Mouse (Mus musculus): ENCODE measurements around the gene Gtpbp1.
A peak's percentile ranks its signal among the peaks of the same experiment; 100 is the strongest.

Gene Gtpbp1

GRCm38 (mm10) chr15:79685141-79685641 lies 5.5 kb upstream of the Gtpbp1 start:
- no peak for DNase-seq (ENCODE audit: low spot score)

DNA sequence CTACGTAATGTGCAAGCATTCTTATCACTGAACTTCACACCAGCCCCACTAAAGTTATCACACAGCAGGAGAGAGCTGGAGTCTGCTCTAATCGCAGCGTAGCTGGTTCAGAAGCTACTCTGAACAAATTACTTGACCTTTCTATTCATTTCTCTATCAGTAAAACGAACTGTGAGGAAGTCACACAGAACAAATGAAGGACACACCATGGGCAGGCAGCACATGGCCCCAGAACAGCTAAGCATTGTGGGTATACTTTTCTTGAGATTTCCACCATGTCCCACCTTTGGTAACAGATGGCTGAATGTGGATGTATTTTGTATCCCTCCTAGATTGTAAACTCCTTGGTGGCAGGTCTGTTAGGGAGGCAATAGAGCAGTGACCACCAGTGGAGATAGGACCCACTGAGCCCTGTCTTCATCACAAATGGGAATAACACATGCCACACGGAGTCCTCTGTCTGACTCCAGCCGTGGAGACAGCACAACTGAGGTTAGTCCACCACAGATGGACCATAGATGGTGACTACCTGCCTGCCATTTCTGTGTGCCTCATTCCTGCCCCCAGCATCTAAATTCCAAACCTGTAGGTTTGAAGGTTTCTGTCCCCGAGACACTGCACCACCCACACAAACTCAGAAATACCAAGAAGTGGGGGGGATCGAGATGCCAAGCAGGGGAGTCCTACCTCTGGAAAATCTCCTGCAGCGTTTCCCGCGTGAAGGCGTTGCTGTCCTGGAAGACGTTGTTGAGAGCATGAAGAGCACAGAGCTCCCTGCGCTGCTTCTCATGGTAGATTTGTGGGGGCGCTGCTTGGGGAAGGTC lies 4.4 kb upstream of the Gtpbp1 start:
- DNase-seq (ENCODE audit: low spot score) = no peak

- DNase-seq (ENCODE audit: low spot score) = no peak
Observed at GRCm38 (mm10) chr15:79687175-79687574, 3.5 kb upstream of the Gtpbp1 start.

DNA sequence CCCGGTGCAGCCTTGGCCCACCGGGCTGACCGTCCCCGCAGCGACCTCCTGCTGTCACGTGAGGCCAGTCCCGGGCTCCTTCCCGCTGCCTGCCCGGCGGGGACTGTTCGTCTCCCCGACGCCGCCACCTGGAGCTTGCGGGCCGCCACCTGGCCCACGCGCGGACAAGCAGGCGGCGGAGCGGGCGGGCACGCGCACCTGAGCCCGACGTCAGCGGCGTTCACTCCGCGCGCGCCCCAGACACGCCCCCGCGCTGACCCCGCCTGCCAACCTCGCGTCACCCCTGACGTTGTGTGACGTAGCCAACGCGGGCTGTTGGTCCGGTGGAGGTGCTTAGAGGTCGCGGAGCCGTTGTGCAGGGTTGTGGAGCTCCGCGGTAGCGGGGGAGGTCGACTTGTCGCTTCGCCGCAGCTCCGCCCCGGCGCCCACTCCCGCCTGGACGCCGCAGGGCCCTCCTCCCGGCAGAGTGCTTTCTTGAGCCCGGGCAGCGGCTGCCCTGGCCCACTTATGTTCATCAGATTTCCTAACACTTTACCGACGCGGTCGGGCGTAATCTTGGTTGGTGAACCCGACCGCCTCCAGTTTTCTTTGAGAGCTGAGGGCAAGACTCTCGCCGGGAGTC lies 2.9 kb upstream of the Gtpbp1 start, which contains the start of gene Josd1:
Gene Josd1, minus strand, starts transcription at position 274 of the 622 bp plus-strand sequence.
- DNase-seq (ENCODE audit: low spot score) = peak; percentile 91

- no peak for DNase-seq (ENCODE audit: low spot score)
Observed at GRCm38 (mm10) chr15:79688268-79688956, 2.2 kb upstream of the Gtpbp1 start.

GRCm38 (mm10) chr15:79689662-79690425 lies 801 bp upstream of the Gtpbp1 start:
- DNase-seq (ENCODE audit: low spot score) = no peak

DNA sequence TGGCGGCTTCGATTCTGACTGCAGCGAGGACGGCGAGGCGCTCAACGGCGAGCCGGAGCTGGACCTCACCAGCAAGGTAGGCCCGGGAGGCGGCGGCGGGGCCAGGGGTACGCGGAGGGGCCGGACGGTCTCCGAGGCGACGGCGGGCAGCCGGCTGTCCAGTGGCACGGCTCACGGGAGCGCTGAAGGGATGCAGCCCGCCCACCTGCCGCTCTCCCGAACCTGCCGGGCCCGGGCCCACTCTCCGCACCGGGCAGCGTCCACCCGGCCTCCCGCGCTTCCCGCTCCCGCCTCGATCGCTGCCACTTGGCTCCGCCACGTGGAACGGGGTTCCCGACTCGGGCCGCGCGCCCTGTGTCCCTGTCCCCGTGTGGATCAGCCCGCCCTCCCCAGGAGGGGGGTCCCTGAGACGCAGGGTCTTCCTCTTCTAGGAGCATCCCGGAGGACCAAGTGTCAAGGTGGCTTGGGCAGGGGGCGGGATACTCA lies 421 bp downstream of the Gtpbp1 start:
- no peak for DNase-seq (ENCODE audit: low spot score)

DNA sequence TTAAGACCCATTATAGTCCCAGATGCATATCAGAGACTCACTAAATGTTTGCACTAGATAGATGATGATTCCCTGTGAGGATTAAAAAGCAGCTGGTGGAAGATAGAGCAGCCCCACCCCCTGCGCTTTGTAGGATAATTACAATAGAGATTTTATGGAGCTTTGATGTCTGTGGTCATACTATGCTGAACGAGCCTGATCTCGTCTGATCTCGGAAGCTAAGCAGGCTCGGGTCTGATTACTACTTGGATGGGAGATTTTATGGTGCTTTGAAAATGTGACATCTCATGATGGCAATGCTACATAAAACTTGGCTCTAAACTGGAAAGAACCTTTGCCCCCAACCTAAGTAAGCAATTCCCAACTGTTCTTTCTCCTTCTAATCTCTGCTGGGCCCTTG lies 1.7 kb downstream of the Gtpbp1 start:
- DNase-seq (ENCODE audit: low spot score) = no peak

DNA sequence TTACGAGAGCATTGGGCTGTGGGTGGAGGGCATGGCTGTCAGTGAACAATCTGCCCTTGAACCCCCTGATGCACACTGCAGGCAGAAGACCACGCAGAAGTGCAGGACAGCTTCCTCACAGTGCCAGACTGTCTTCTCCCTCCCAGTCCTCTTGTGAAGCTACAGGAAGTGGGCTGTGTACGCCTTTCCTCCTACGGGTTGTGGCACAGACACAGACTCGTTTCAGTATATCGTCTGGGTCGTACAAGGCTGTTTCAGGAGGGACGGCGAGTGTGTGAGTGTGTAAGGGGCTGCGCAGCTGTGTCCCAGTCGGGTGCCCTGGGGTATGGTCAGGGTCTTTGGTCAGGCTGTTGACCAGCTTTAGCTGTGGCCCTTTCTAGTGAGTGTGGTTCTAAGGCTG lies 3.1 kb downstream of the Gtpbp1 start:
- no peak for DNase-seq (ENCODE audit: low spot score)

DNA sequence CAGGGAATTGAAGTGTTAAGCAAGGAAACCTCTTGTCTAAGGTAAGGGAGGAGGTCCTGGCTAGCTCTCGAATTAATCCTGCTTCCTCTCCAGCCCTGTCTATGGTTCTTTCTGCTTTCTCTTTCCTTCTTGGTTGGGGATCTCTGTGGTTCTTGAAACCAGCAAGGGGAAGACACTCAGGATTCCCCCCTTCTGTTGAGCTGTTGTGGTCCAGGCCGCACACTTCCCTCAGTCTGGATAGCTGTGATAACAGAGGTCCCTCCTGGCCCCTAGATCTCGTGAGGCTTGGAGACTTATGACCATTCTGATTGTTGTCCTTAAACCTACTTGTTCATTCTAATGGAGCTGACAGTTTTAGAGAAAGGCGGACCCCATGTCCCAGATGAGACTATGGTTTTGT lies 3.9 kb downstream of the Gtpbp1 start:
- DNase-seq (ENCODE audit: low spot score) = no peak

- DNase-seq (ENCODE audit: low spot score) = no peak
Observed at GRCm38 (mm10) chr15:79695516-79695915, 4.9 kb downstream of the Gtpbp1 start.

GRCm38 (mm10) chr15:79696508-79696907 lies 5.9 kb downstream of the Gtpbp1 start:
- DNase-seq (ENCODE audit: low spot score) = no peak

DNA sequence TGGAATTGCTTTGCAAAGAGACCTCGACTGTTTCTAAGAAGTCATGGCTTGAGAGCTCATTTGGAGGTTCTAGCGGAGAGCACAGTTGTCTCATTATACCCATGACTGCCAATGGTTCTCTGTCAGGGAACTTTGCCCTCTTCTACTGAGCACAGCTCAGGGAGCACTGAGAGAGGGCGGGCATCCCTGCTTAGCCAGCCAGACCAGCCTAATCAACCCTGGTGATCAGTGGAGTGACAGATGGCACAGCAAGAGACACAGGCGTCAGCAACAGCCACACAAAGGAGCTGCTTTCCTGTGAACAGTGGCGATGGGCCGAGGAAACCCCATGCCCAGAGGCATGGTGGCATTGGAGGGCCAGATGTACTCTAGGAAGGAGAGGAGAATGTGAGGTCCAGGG lies 6.4 kb downstream of the Gtpbp1 start:
- no peak for DNase-seq (ENCODE audit: low spot score)

GRCm38 (mm10) chr15:79697558-79698187 lies 7.0 kb downstream of the Gtpbp1 start:
- DNase-seq (ENCODE audit: low spot score) = no peak

DNA sequence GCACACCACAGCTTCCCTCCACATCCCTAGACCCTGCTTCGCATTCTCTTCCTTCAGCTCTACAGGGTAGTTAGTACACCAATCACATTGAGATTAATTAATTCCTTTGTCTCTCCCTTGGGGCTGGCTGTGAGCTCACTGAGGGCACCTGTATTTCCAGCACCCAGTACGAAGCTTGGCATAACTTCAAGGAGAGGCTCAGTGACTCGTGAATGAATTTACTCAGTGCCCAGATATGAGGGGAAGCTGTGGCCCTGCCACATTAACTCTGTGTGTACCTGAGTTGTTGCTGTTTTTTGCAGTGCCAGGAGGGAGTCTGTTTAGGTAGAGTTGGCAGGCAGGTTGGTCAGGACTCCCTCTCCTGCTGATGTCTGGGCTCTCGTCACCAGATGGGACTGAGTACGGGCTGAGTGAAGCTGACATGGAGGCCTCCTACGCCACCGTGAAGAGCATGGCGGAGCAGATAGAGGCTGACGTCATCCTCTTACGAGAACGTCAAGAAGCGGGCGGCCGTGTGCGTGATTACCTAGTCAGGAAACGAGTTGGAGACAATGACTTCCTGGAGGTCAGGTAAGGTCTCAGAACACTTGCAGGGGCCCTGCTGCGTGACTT lies 16.1 kb downstream of the Gtpbp1 start:
- no peak for DNase-seq (ENCODE audit: low spot score)

GRCm38 (mm10) chr15:79708229-79708822 lies 17.7 kb downstream of the Gtpbp1 start:
- no peak for DNase-seq (ENCODE audit: low spot score)

DNA sequence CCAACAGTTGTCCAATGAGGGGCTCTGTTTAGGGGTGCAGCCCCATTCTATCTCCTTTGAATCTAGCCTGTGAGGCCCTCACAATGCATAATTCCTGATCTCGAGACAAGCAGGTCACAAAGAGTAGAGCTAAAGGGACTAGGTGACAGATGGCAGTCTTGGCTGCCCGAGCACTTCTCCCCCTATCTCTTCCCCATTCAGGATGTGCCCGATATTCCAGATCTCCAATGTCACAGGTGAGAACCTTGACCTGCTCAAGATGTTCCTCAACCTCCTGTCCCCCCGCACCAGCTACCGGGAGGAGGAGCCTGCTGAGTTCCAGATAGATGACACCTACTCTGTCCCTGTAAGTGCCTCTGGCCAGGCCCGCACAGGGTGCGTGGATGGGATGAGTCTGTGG lies 25.0 kb downstream of the Gtpbp1 start:
- DNase-seq (ENCODE audit: low spot score) = no peak

DNA sequence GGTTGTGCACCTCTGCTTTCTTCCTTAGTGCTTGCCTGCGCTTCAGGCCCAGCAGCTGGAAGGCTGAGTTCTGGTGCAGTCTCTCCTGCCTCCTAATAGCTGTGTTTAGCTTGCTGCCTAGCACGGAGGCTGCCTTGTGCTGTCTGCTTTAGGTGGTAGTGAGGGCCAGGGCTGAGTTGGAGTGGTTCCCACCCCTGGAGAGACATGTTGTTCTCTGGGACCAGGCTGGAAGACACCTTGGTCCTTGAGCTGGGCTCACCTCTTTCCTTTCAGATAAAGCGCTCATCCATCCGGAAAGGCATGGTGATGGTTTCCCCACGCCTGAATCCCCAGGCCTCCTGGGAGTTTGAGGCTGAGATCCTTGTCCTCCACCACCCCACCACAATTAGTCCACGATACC lies 26.1 kb downstream of the Gtpbp1 start:
- no peak for DNase-seq (ENCODE audit: low spot score)

DNA sequence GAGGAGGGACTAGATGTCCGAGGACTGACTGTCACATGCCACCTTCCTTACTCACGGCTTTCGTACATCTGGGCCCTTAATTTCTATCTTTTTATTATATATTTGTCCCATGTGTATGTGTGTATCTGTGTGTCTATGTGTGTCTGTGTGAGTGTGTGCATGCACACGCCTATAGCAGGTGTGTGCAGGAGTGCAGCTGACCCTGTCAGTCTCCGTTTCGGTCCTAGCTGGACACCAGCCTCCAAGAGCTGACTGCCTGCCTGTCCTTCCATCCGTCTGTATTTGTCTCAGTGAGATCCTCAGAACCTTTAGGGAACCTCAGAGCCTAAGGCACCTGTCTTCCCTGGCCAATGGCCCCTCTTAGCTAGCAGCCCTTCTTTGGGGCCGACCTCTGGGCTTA lies 29.6 kb downstream of the Gtpbp1 start:
- DNase-seq (ENCODE audit: low spot score) = no peak

- no peak for DNase-seq (ENCODE audit: low spot score)
Observed at GRCm38 (mm10) chr15:79720796-79721195, 30.2 kb downstream of the Gtpbp1 start.

GRCm38 (mm10) chr15:79723439-79723838 lies 32.8 kb downstream of the Gtpbp1 start:
- DNase-seq (ENCODE audit: low spot score) = peak; percentile 26
